15 mouse cellular contexts compared by ENCODE assay signal in genomic region chr1:156381217-156381616, GRCm38 (mm10). TPM values are rescaled to one million over a fixed set of nuclear protein-coding genes. Genes with fewer than 3 reads are reported as not detected.
"Had no signal": no experiment of that assay in that cellular context is flagged by ENCODE, and none has a peak within 500 bp of the region (broad histone marks: within the 10 kb centered on the region; RNA-seq: fewer than 3 reads in every experiment).

No protein-coding gene starts in this region.

- H3K27ac ChIP-seq: kidney, embryonic 15.5 days; limb, embryonic 13.5 days; midbrain, embryonic 13.5 days had no signal

- H3K4me2 ChIP-seq: kidney, embryonic 15.5 days; limb, embryonic 13.5 days; liver, embryonic 11.5 days; midbrain, embryonic 13.5 days had no signal

- H3K27me3 ChIP-seq: kidney, embryonic 15.5 days; limb, embryonic 13.5 days; midbrain, embryonic 13.5 days had no signal

- H3K9me3 ChIP-seq: kidney, embryonic 15.5 days; midbrain, embryonic 13.5 days had no signal

- DNase-seq: kidney, adult 18-20 months; kidney, postnatal 25 days; left cerebral cortex, postnatal 4 days; lung, adult 18-20 months; lung, postnatal 36 days; retina, postnatal 1 day; right cerebral cortex, postnatal 4 days; spleen, adult 18-20 months; thymus, postnatal 4 days had no signal

- H3K4me3 ChIP-seq: kidney, embryonic 15.5 days; limb, embryonic 13.5 days; midbrain, embryonic 13.5 days had no signal

- H3K36me3 ChIP-seq: kidney, embryonic 15.5 days; limb, embryonic 13.5 days; midbrain, embryonic 13.5 days had no signal

- ATAC-seq: midbrain, embryonic 13.5 days had no signal

- H3K9ac ChIP-seq: kidney, embryonic 15.5 days; limb, embryonic 13.5 days; midbrain, embryonic 13.5 days had no signal

- H3K4me1 ChIP-seq: kidney, embryonic 15.5 days; limb, embryonic 13.5 days; midbrain, embryonic 13.5 days had no signal

RNA-seq across cellular contexts. Expression of gene Axdnd1, which starts 39.7 kb away (rescaled TPM):
- total RNA-seq: midbrain, postnatal 0 days had no signal
- polyA plus RNA-seq: neural tube, embryonic 11.5 days had no signal
